Mouse (Mus musculus) liver, adult 2 months (tissue): Measurements from ENCODE around the gene Dph7.

Experiments
- CTCF ChIP-seq: fragments of 200-500 bp; IDR thresholded peaks from 2 replicates; pipeline ENCODE4 v1.5.1; 2011; ENCODE audit warnings: low read depth, low read length, control low read depth
- POLR2A ChIP-seq: fragments of 200-500 bp; IDR thresholded peaks from 2 replicates; pipeline ENCODE4 v1.6.1; 2011; ENCODE audit warnings: low read length, control low read depth; ENCODE audit not compliant: insufficient read depth; ENCODE audit errors: extremely low read depth

DNA sequence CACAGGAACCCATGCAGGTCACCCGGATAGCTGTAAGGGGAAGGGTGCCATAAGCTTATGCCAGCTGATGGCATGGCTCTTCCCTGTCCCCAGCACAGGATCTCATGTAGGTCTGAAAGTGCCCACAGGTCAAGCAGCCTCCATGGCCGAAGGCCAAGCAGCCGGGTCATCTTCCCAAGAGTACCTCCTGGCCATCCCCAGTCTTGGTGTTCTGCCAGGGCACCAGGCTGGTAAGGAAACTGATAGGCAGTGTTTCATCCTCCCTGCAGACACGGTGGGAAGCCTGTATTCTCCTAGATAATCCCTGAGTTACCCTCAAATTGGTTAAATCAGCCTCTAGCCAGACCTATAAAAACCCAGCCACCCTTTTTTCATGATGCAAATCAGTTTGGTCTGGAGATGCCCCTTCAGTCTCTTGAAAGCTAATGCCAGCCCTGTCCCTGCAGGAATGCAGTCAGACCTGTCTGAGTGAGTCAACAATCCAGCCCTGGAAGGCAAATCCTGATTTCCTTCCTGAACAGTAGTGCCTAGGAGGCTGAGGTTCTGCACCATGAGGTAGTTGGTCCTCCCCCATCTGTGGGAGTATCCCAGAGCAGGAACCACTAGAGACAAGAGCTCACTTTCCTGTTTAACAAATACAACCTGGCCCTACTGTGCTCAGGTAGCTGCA, 34.3 kb upstream of the Dph7 start:
- TF ChIP-seq POLR2A (no peak), CTCF (no peak)
